Mouse (Mus musculus) duodenum, adult 2 months (tissue): ENCODE data around the gene Zmpste24. TPM values are rescaled to one million over a fixed set of nuclear protein-coding genes. Genes with fewer than 3 reads are reported as not detected.

Experiments
- polyA plus RNA-seq: library from polyadenylated mRNA; depleted of rRNA; stranded (reverse); fragments of >200 nt; gene quantifications from 2 replicates; pipeline ENCODE4 v1.2.3, GENCODE M21; 2012; ENCODE audit warnings: low replicate concordance; rRNA removed

Gene Zmpste24
- polyA plus RNA-seq: 8.0 and 9.9 TPM in 2 replicates

DNA sequence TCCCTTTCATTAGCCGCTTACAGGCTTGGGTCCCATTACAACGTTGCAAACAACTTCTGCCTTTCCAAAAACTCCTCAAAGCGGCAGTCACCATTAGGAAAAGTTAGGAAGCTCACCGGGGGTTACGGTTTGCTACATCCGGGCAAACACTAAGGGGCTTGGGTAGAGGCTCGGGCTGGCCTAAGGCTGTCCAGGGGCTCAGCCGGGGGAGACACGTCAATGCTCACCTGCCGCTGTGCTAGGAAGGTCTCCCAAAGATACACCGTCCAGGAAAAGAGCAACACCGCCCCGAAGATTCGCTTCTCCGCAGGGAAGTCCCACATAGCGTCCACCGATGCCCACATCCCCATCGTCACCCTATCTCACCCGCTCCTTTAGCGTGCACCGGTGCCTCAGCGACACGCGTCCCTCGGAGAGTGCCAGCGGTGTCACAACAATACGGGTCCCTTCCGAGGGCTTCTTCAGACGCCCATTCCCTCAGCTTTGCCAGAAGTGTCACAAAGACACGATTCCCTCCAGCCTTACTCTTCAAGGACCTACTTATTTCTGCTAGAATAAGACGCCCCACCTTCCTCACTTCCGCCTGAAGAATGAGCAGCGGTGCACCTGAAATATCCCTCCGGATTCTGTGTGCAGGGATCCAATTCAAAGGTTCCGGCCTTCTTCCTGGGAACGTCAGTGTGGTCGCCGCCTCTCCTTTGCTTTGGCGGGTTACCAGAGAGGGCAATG, at the start of gene Zmpste24:
Gene Zmpste24 (minus strand): TSS at position 592 of the 729 bp plus-strand sequence.

DNA sequence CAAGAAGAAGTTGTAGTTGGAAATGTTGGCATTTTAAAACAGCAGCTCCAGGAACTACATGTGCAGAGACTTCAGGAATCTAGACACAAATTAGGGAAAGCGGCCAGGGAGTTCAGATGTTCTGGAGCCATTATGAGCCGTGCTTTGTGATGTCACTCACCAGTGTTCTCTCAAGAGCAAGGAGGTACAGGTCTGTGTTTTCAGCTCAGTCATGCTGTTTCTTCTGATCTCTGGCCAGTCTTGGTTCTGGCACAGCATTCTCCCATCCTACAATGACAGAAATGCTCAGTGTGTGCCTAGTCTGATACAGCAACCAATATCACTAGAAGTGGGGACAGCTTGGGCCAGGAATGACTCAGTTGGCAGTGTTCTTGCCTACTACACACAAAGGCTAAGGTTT, 11.1 kb upstream of the Zmpste24 start, which contains the start of gene Tmco2:
Gene Tmco2 (minus strand): TSS at position 101 of the 400 bp plus-strand sequence.

DNA sequence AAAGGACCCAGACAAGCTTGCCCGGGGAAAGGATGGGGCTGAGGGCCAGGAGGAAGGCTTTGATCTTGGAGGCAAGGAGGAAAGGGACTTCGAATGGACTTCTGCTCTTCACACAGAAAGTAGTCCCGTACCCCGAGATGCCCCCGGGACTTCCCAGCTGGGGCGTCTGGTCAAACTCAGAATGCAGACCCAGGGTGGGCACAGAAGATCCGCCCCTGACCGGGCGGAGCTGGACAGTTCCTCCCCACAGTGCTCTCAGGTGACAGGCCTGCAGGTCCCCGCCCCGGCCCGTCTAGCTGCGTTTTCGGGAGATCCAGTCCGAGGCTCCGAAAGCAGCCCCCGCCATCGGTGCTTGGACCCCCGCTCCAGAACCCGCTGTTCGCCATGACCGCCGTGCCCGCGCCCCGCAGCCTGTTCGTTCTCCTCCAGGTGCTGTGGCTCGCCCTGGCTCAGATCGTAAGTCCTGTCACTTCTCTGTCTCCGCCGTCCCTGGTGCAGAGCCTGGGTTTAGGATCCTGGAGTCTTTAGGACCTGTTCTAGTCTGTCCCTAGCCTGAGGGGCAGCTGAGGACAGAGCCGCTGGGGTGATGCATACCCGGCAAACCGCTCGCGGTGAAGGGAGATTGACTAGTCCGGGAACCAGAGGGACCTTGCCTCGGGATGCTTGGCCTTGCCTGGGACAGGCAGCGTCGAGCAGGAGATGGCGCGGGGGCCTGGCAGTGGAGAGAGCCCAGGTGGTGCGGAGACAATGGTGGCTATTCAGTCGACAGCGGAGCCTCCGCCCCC, 58.5 kb downstream of the Zmpste24 start, which contains the start of gene Col9a2:
Gene Col9a2 (plus strand): TSS at position 55 of the 785 bp plus-strand sequence.

DNA sequence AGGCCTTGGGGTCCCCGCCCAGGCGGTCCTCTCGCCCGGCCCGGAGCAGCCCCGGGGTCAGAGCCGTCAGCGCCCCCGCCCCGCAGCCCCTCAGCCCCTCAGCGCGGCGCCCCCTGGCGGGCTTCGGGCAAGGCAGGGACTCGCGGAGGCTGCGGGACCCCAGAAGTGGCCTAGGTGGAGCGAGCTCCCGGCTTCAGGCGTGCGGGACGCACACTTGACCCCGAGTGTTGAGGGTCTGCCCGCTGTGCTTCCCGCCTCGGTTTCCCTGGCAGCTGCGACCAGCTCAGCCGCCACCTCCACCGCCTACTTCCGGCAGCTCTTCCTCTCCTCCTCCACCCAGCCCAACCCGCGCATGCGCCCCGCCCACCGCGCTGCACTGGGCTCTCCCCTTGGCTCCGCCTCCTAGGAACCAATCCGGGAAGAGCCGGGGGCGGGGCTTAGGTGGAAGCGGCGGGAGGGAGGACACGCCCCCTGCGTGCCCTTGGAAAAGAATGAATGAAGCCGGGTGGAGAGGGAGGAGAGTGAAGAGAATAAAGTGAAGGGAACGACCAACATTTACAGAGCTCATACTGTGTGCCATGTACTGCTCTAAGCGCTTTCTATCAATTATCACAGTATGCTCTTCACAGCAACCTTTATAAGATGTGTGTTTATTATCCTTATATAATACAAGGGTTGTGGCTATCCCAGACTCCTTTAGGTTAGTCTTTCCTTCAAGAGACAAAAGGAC, 80.9 kb downstream of the Zmpste24 start, which contains the start of gene Smap2:
Gene Smap2 (minus strand): TSS at position 320 of the 730 bp plus-strand sequence.

Other genes with a start within 250 kb of the Zmpste24 start
- 0.18 and 0.61 TPM in 2 replicates for gene Rims3, start 243.4 kb downstream of the Zmpste24 start, polyA plus RNA-seq
- gene Exo5, start 173.2 kb downstream of the Zmpste24 start, polyA plus RNA-seq: 1.1 and 1.3 TPM in 2 replicates
- 1.1 TPM in 2 replicates for gene Zfp69, start 146.5 kb downstream of the Zmpste24 start, polyA plus RNA-seq
- gene Smap2, start 81.0 kb downstream of the Zmpste24 start, polyA plus RNA-seq: 15.0 and 26.8 TPM in 2 replicates
- gene Col9a2, start 58.9 kb downstream of the Zmpste24 start, polyA plus RNA-seq: 0.28 and 0.43 TPM in 2 replicates
- gene Tmco2, start 11.0 kb upstream of the Zmpste24 start, polyA plus RNA-seq: not detected in 2 replicates
- gene Rlf, start 116.8 kb upstream of the Zmpste24 start, polyA plus RNA-seq: 0.38 and 0.39 TPM in 2 replicates
- gene Gm12888, start 226.7 kb upstream of the Zmpste24 start, polyA plus RNA-seq: not detected in 2 replicates